Mouse (Mus musculus) testis, adult 2 months (tissue): Measurements from ENCODE around the gene Ube2d3.

Experiments used
- CTCF ChIP-seq: fragments of 200-500 bp; IDR thresholded peaks from 2 replicates; pipeline ENCODE4 v1.5.1; 2012; ENCODE audit warnings: low read depth, mild to moderate bottlenecking, inconsistent platforms, low read length, moderate library complexity; ENCODE audit not compliant: control insufficient read depth, insufficient read depth, insufficient replicate concordance
- POLR2A ChIP-seq: fragments of 200-500 bp; IDR thresholded peaks from 2 replicates; pipeline ENCODE4 v1.6.1; 2012; ENCODE audit warnings: low read depth, mild to moderate bottlenecking, inconsistent platforms, low read length, moderate library complexity; ENCODE audit not compliant: control insufficient read depth

GRCm38 (mm10) chr3:135417245-135417644 is 20.7 kb upstream of the Ube2d3 start:
- TF ChIP-seq CTCF (no peak), POLR2A (no peak)
